Mouse (Mus musculus) liver, embryonic 14 days (tissue): ENCODE data around the gene Naa35. TPM values are rescaled to one million over a fixed set of nuclear protein-coding genes. Genes with fewer than 3 reads are reported as not detected.

Experiments used
- polyA plus RNA-seq: library from polyadenylated mRNA; depleted of rRNA; stranded (reverse); fragments of >200 nt; gene quantifications from 2 replicates; pipeline ENCODE4 v1.2.3, GENCODE M21; 2012; rRNA removed

Gene Naa35
- polyA plus RNA-seq = 15.2 and 15.7 TPM in 2 replicates

DNA sequence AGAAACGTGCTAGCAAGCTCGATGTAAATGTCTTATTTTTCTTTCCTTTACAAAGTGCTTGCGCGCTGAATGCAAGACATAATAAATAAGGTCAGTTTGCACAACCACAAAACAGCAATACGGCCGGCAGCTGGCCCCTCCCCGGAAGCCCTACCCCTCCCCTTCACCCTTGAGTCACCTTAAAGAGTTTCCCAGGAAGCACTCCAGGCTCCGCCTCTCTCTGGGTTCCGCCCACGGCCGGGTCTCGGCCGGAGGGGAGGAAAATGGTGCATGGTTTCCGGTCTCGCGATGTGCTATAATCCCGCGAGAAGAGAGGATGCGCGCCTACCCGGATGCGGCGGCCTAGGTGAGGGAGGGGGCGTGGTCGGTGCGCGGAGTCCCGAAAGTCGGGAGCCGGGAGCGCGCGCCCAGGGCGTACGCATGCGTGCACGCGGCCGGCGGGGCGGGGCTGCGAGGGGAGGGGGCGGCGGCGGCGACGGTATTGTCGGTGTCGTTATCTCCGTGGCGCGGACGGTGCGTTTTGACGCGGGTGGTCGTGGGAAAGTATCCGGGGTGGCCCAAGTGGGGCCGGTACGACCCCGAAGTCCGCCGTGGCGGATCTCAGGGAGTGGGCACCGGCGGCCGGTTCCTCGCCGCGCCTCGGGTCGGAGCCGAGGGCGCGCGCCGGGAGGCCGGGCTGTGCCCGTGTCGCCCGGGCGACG is at the start of gene Naa35, which contains the start of gene Agtpbp1:
Naa35 (plus strand) TSS at position 313 of the 701 bp plus-strand sequence.
Agtpbp1 (minus strand) TSS at position 281 of the 701 bp plus-strand sequence.

DNA sequence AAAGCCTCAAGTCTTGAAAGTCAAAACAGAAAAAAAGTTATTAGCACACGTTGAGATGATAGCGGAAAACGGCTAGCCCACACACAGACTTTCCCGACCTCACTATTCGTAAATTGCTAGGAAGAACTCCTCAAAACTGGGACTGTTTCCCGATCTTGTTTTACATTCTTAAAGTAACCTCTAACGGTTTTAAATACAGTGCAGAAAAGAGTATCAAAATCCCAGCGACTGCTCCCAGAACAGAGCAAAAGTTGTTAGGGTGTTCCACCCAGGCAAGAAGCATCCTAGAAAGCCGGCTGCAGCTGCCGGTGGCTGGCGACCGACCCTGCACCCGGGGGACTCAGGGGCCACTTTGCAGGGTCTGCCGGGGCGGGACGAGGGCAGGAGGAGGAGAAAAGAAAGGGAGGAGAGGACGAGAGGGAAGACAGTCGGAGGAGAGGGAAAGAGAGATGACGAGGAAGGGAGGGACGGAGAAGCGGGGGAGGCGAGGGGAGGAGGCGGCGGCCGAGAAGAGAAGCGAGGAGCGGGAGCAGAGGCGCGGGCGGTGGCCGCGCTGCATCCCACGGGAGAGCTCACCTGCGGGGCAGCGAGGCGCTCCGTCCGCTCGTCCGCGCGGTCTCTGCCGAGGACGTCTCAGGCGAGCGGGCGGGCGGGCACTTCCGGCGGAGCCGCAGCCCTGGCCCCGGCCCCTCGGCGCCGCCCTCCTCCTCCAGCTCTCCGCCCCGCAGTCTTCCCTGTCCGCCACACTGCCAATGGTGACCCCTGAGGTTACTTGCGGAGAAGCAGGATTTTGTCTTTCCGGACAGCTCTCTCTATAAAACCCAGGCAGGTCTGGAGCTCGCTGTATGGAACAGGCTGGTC is 90.3 kb downstream of the Naa35 start, which contains the start of gene Golm1:
Golm1 (minus strand) TSS at position 661 of the 861 bp plus-strand sequence.

Other genes starting within 250 kb of the Naa35 start
- gene Agtpbp1, start within 50 bp of the Naa35 start, polyA plus RNA-seq = 4.4 and 4.8 TPM in 2 replicates
- gene Golm1, start 90.6 kb downstream of the Naa35 start, polyA plus RNA-seq = 26.8 and 27.5 TPM in 2 replicates
- gene 4921517D22Rik, start 108.8 kb downstream of the Naa35 start, polyA plus RNA-seq = not detected in 2 replicates
- 0.01 TPM in 1 of 2 replicates, not detected in the other for gene Spata31d1a, start 125.1 kb downstream of the Naa35 start, polyA plus RNA-seq
- not detected in 2 replicates for gene Spata31d1b, start 127.0 kb downstream of the Naa35 start, polyA plus RNA-seq
- gene Spata31d1d, start 146.5 kb downstream of the Naa35 start, polyA plus RNA-seq = not detected in 2 replicates
- 0.05 TPM in 1 of 2 replicates, not detected in the other for gene 1700014D04Rik, start 161.5 kb downstream of the Naa35 start, polyA plus RNA-seq
- 119 and 144 TPM in 2 replicates for gene Isca1, start 184.6 kb downstream of the Naa35 start, polyA plus RNA-seq
- 0.31 and 0.68 TPM in 2 replicates for gene Gm49354, start 197.0 kb downstream of the Naa35 start, polyA plus RNA-seq
- 38.1 and 43.2 TPM in 2 replicates for gene Tut7, start 237.9 kb downstream of the Naa35 start, polyA plus RNA-seq